Mouse (Mus musculus): ENCODE measurements around the gene Gm45713. TPM values are rescaled to one million over a fixed set of nuclear protein-coding genes. Genes with fewer than 3 reads are reported as not detected.

Gene Gm45713
- polyA plus RNA-seq, 1 experiment from 2014 or later: 0.61 TPM

DNA sequence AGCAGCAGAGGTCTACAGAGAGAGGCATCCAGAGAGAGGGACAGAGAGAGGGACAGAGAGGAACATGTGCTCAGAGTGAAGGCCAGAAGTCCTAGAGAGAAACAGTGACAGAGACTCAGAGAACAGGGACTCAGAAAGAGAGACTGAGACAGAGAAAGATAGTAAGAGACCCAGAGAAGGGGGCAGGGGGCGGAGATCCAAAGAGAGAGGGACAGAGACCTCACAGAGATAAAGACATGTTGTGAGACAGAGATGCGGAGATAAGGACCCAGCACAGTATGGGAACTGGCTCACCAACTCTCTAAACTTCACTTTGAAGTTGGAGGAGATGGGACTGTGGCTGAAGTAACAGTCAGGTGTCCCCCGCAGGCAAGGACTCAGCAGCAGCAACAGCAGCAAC lies 661 bp downstream of the Gm45713 start:
- ATAC-seq (ENCODE audit: low read depth) (no peak), DNase-seq (ENCODE audit: low spot score) (no peak)
- no peaks in the 10 kb centered on the region for H3K27me3 ChIP-seq (replicated peaks; ENCODE audit: control insufficient read depth, insufficient read depth, low read length)
- peak overlapping the region; percentile 61; the same call in 1 of the 2 replicates for H3K9ac ChIP-seq (ENCODE audit: low read depth, low read length)
- peak overlapping the region; percentile 44; the same call in 1 of the 2 replicates for H3K4me3 ChIP-seq (ENCODE audit: low read depth, low read length)
- peak overlapping the region; percentile 59 for H3K4me2 ChIP-seq (ENCODE audit: low read depth, low read length)
- WGBS: 75% methylated on average over 3 of the region's 3 CpGs
- H3K36me3 ChIP-seq (ENCODE audit: control insufficient read depth, insufficient read depth, low read length): no peaks in the 10 kb centered on the region
- no peaks in the 10 kb centered on the region for H3K9me3 ChIP-seq (ENCODE audit: control insufficient read depth, low read length)
- no peak overlapping the region for H3K27ac ChIP-seq (replicated peaks; ENCODE audit: low read depth, low read length)
- peaks cover 4% of the 10 kb centered on the region; the same call in 1 of the 2 replicates for H3K4me1 ChIP-seq (ENCODE audit: control insufficient read depth, insufficient read depth, low read length)

DNA sequence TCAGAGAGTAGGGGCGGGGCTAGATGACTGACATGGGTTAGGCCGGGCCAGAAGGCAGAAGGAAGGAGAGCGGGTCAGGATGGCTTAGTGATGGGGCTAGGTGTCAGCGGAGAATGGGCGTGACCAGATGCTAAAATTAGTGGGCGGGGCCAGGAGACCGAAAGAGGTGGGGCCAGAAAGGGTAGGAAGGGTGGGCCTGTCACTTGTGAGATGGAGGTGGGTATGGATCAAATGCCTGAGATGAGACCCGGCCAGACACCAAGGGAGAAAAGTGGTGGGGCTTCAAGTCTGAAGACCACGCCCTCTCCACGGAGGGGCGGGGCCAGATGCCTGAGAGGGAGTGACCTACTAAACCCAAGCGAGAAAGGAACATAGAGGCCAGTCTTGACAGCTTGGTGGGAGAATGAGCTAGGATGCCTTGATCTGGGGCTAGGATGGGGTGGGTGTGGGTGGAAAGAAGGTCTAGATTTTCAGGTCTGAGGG lies 1.4 kb downstream of the Gm45713 start:
- Histone ChIP-seq H3K36me3 (ENCODE audit: control insufficient read depth, insufficient read depth, low read length) (no peaks in the 10 kb centered on the region), H3K9me3 (ENCODE audit: control insufficient read depth, low read length) (no peaks in the 10 kb centered on the region), H3K4me3 (ENCODE audit: low read depth, low read length) (no peak overlapping the region), H3K4me1 (ENCODE audit: control insufficient read depth, insufficient read depth, low read length) (peaks cover 8% of the 10 kb centered on the region; the same call in 1 of the 2 replicates), H3K4me2 (ENCODE audit: low read depth, low read length) (no peak overlapping the region), H3K9ac (ENCODE audit: low read depth, low read length) (no peak overlapping the region), H3K27ac (replicated peaks; ENCODE audit: low read depth, low read length) (no peak overlapping the region), H3K27me3 (replicated peaks; ENCODE audit: control insufficient read depth, insufficient read depth, low read length) (no peaks in the 10 kb centered on the region)
- 10% methylated on average over 12 of the region's 12 CpGs for WGBS
- DNase-seq (ENCODE audit: low spot score): peak; percentile 44
- no peak for ATAC-seq (ENCODE audit: low read depth)

DNA sequence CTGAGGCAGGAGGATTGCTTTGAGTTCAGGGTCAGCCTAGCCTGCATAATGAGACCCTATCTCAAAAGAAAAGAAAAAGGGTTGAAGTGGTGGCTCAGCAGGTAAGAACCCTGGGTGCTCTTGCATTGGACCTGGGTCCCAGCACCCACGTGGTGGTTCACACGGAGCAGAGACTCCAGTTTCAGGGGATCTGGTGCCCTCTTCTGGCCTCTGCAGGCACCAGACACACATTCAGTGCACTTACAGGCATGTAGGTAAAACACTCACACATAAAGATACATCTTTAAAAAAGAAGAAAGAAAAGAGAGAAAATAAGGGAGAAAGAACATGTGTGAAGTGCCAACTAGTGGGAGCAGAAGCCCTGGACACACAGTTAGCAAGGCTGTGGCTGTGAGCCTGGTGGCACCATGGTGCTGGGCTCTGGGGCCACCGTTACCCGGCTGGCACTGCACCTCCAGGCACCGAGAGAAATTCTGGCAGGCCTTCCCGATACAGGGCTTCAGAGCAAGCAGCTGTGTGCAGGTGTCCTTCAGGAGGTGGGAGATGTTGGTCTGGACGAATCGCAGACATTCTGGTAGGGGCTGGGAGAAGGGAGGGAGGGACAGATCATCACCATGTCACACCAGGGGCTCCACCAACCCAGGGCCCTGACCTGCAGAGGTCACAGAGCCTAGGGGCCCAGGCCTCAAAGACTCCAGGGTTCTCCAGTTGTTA lies 2.4 kb downstream of the Gm45713 start:
- peaks cover 9% of the 10 kb centered on the region; the same call in 1 of the 2 replicates for H3K4me1 ChIP-seq (ENCODE audit: control insufficient read depth, insufficient read depth, low read length)
- H3K27ac ChIP-seq (replicated peaks; ENCODE audit: low read depth, low read length): no peak overlapping the region
- H3K27me3 ChIP-seq (replicated peaks; ENCODE audit: control insufficient read depth, insufficient read depth, low read length): no peaks in the 10 kb centered on the region
- H3K9ac ChIP-seq (ENCODE audit: low read depth, low read length): no peak overlapping the region
- DNase-seq (ENCODE audit: low spot score): no peak
- no peaks in the 10 kb centered on the region for H3K9me3 ChIP-seq (ENCODE audit: control insufficient read depth, low read length)
- no peaks in the 10 kb centered on the region for H3K36me3 ChIP-seq (ENCODE audit: control insufficient read depth, insufficient read depth, low read length)
- ATAC-seq (ENCODE audit: low read depth): no peak
- H3K4me2 ChIP-seq (ENCODE audit: low read depth, low read length): no peak overlapping the region
- no peak overlapping the region for H3K4me3 ChIP-seq (ENCODE audit: low read depth, low read length)
- WGBS: 73% methylated on average over 8 of the region's 8 CpGs

DNA sequence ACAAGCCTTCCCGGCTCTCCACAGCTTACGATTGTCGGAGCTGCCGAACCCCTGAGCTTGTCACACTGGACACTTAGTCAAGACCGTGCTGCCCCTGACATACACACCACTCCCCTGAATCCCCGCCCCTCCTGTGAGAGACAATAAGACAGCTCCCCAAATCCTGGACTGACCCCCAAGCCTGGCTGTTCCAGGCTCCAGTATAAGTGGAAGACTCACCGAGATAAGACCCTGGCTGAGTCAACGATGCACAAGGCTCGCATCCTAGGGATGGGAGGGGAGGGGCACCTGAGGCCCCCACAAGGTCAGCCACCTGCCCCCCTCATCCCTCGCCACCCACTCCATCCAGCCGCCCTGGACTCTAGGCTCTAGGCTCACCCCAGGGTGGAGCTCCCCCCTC lies 4.2 kb downstream of the Gm45713 start:
- Histone ChIP-seq H3K4me2 (ENCODE audit: low read depth, low read length) (no peak overlapping the region), H3K4me3 (ENCODE audit: low read depth, low read length) (no peak overlapping the region), H3K36me3 (ENCODE audit: control insufficient read depth, insufficient read depth, low read length) (peaks cover 8% of the 10 kb centered on the region), H3K27ac (replicated peaks; ENCODE audit: low read depth, low read length) (no peak overlapping the region), H3K9ac (ENCODE audit: low read depth, low read length) (no peak overlapping the region), H3K4me1 (ENCODE audit: control insufficient read depth, insufficient read depth, low read length) (peaks cover 14% of the 10 kb centered on the region), H3K27me3 (replicated peaks; ENCODE audit: control insufficient read depth, insufficient read depth, low read length) (no peaks in the 10 kb centered on the region), H3K9me3 (ENCODE audit: control insufficient read depth, low read length) (no peaks in the 10 kb centered on the region)
- ATAC-seq (ENCODE audit: low read depth) (no peak), DNase-seq (ENCODE audit: low spot score) (no peak)
- 77% methylated on average over 9 of the region's 11 CpGs for WGBS

DNA sequence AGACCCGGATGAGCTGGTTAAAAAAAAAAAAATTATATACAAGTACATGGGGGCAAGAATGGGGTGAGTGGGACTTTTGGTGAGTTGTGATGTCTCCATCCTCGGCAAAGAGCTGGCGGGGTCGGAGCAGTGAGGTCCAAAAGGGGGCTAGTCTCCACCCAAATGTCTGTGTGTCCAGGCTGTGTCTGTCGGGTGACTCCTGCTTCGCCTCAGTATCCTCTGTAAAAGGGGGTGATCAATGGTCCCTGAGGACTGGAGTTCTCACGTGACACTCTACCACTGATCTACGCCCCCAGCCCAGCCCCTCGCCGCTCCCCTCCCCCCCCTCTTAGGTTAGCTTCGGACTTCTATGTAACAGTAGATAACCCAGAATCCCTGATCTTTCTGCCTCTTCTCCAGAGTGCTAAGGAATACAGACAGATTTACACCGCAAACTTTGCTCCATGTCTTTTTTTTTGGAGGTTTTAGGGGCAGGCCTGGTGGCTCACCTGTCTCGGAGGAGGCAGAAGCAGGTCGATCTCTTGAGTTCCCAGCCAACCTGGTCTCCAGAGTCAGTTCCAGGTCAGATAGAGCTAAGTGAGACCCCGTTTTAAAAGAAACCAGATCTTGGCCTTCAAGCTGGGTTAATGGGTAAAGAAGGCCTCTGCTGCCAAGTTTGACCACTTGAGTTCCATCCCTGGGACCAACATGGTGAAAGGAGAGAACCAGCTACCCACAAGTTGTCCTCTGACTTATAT lies 6.1 kb downstream of the Gm45713 start:
- Histone ChIP-seq H3K4me1 (ENCODE audit: control insufficient read depth, insufficient read depth, low read length) (peaks cover 14% of the 10 kb centered on the region), H3K27ac (replicated peaks; ENCODE audit: low read depth, low read length) (peak overlapping the region; percentile 89), H3K4me3 (ENCODE audit: low read depth, low read length) (peak overlapping the region; percentile 48), H3K4me2 (ENCODE audit: low read depth, low read length) (peak overlapping the region; percentile 61), H3K27me3 (replicated peaks; ENCODE audit: control insufficient read depth, insufficient read depth, low read length) (no peaks in the 10 kb centered on the region), H3K9me3 (ENCODE audit: control insufficient read depth, low read length) (no peaks in the 10 kb centered on the region), H3K9ac (ENCODE audit: low read depth, low read length) (peak overlapping the region; percentile 68), H3K36me3 (ENCODE audit: control insufficient read depth, insufficient read depth, low read length) (peaks cover 27% of the 10 kb centered on the region)
- ATAC-seq (ENCODE audit: low read depth) (no peak), DNase-seq (ENCODE audit: low spot score) (no peak)
- 54% methylated on average over 15 of the region's 15 CpGs for WGBS

DNA sequence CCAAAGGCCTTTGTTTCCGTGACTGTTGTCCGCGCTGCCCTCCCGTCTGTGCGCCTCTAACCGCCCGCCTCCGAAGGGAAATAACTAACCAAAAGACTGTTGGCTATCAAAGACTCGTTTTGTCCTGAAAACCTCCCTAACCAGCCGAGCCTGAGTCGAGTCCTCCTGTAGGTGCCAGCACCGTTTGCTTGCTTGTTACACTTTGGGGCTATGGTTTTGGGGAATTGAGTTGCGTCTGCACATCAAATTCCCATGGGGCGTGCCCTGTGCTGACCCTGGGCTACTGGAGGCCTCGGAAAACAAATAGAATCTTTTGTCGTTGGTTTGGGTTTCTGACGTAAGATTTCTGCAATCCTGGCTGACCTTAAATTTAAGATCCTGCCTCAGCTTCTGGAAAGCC lies 6.7 kb downstream of the Gm45713 start:
- Histone ChIP-seq H3K27ac (replicated peaks; ENCODE audit: low read depth, low read length) (peak overlapping the region; percentile 89), H3K27me3 (replicated peaks; ENCODE audit: control insufficient read depth, insufficient read depth, low read length) (no peaks in the 10 kb centered on the region), H3K4me1 (ENCODE audit: control insufficient read depth, insufficient read depth, low read length) (peaks cover 18% of the 10 kb centered on the region), H3K36me3 (ENCODE audit: control insufficient read depth, insufficient read depth, low read length) (peaks cover 31% of the 10 kb centered on the region), H3K4me3 (ENCODE audit: low read depth, low read length) (peak overlapping the region; percentile 48), H3K9ac (ENCODE audit: low read depth, low read length) (peak overlapping the region; percentile 68), H3K4me2 (ENCODE audit: low read depth, low read length) (peak overlapping the region; percentile 61), H3K9me3 (ENCODE audit: control insufficient read depth, low read length) (no peaks in the 10 kb centered on the region)
- no peak for DNase-seq (ENCODE audit: low spot score)
- WGBS: 2% methylated on average over 15 of the region's 17 CpGs
- ATAC-seq (ENCODE audit: low read depth): no peak; the same call in 1 of the 2 replicates

DNA sequence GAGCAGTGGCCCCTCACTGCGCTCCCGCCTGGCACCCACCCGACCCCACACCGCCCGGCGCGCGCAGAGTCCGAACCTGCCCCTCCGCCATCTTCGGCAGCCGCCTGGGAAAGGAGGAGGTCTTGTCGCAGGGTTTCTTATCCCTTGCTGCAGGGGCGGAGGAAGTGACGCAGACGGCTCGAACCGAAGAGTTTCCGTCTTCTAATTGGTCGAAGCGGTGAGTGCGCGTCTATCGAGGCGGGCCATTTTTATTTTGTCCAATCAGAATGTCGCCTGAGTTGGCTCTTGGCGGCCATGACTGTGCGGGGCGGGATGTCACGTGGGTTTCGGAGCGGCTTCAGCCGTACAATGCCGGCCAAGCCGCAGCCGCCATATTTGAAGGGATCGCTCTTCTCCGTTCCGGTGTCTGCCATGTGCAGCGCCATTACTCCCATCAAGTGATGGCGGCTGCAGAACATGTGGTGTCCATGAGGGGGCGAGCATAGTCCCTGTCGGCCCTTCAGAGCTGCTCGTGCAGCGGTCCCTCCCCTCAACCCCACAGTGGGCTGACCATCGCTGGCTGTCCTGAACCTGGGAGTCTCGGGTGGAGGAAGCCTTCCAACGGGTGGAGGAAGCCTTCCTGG lies 7.3 kb downstream of the Gm45713 start, which contains the start of gene Rpl13a:
Rpl13a (minus strand) TSS at position 138 of the 623 bp plus-strand sequence.
- H3K36me3 ChIP-seq (ENCODE audit: control insufficient read depth, insufficient read depth, low read length): peaks cover 31% of the 10 kb centered on the region
- peak; percentile 100 for DNase-seq (ENCODE audit: low spot score)
- peak within 1 kb of the TSS; percentile 70 for H3K4me3 ChIP-seq (ENCODE audit: low read depth, low read length)
- no peaks in the 10 kb centered on the region for H3K27me3 ChIP-seq (replicated peaks; ENCODE audit: control insufficient read depth, insufficient read depth, low read length)
- H3K4me1 ChIP-seq (ENCODE audit: control insufficient read depth, insufficient read depth, low read length): peaks cover 18% of the 10 kb centered on the region
- 1% methylated on average over 40 of the region's 48 CpGs for WGBS
- peak; percentile 95 for ATAC-seq (ENCODE audit: low read depth)
- peak within 1 kb of the TSS; percentile 92 for H3K27ac ChIP-seq (replicated peaks; ENCODE audit: low read depth, low read length)
- H3K4me2 ChIP-seq (ENCODE audit: low read depth, low read length): peak within 1 kb of the TSS; percentile 95
- H3K9me3 ChIP-seq (ENCODE audit: control insufficient read depth, low read length): no peaks in the 10 kb centered on the region
- peak within 1 kb of the TSS; percentile 99 for H3K9ac ChIP-seq (ENCODE audit: low read depth, low read length)

DNA sequence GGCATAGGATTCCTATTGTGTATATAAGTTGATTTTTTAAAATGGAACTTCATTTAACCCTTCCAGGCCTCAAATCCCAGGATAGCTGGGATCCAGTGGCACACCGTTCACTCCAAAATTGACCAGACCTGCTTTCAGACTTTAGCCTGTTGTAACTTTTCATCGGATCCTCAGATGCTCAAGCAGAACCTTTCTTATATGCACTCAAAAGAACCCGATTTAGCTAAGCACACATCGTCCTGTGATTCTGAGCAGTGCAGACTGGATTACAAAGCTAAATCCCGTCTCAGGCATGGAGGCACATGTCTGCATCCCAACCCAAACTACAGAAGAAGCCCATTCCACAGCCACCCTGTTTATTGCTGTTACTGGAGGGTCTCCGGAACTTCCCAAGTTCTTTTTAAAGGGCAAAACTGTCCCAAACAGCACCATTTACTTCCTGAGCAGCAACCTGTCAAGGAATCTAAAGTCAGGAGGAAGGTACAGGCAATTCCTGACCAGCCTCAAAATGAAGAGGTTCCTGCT lies 8.3 kb downstream of the Gm45713 start:
- Histone ChIP-seq H3K9ac (ENCODE audit: low read depth, low read length) (peak overlapping the region; percentile 99), H3K4me3 (ENCODE audit: low read depth, low read length) (peak overlapping the region; percentile 70), H3K27me3 (replicated peaks; ENCODE audit: control insufficient read depth, insufficient read depth, low read length) (no peaks in the 10 kb centered on the region), H3K9me3 (ENCODE audit: control insufficient read depth, low read length) (no peaks in the 10 kb centered on the region), H3K36me3 (ENCODE audit: control insufficient read depth, insufficient read depth, low read length) (peaks cover 36% of the 10 kb centered on the region), H3K4me2 (ENCODE audit: low read depth, low read length) (peak overlapping the region; percentile 95), H3K4me1 (ENCODE audit: control insufficient read depth, insufficient read depth, low read length) (peaks cover 23% of the 10 kb centered on the region), H3K27ac (replicated peaks; ENCODE audit: low read depth, low read length) (peak overlapping the region; percentile 92)
- 2% methylated on average over 6 of the region's 6 CpGs for WGBS
- no peak for ATAC-seq (ENCODE audit: low read depth)
- DNase-seq (ENCODE audit: low spot score): no peak

All from embryonic facial prominence, embryonic 14.5 days (tissue).